Mouse (Mus musculus) left cerebral cortex, postnatal 36 days (tissue): ENCODE measurements at regions not wholly inside any gene's neighbourhood (a gene's known extent, or its start where the extent isn't known, plus 50 kb on each side); places are given as distances from the start of the nearest gene placed in this dataset.
"Not testable (repeated sequence)": the region's sequence is repeated elsewhere in the genome, so short reads cannot be mapped to it uniquely, and the experiment has no call there.

ENCODE experiments used
- DNase-seq, 2 experiments: peaks; one replicate each; pipeline ENCODE4 v3.0.0; 2021 to 2022; ENCODE audit warnings: low spot score in 2 of 2, mixed read lengths in 1 of 2
- intact Hi-C: fragments of 180-260 bp; cut with DNase I; formaldehyde crosslinking; loops from one replicate; pipeline ENCODE4 v1.15.1; 2025

DNA sequence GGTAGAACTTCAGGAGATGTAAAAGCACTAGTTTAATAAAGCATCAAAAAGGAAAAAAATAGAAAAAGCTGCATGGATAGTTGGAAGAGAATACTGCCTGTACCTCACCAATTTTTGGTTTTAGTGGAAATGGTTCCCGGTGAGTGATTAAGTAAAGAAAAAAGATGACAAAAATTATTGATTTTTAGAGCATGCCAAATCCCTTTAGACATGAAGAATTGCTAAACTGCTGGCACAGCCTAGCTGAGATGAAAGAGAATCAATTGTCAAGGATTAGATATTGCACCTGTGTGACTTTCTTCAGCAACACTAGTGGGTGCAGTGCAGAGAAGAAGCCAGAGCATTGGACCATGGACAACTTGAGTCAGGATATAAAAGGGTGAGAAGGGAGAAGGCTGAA is 348.7 kb upstream of the Cpeb2 start:
- DNase-seq = no peak
- intact Hi-C loops = no loop called here

DNA sequence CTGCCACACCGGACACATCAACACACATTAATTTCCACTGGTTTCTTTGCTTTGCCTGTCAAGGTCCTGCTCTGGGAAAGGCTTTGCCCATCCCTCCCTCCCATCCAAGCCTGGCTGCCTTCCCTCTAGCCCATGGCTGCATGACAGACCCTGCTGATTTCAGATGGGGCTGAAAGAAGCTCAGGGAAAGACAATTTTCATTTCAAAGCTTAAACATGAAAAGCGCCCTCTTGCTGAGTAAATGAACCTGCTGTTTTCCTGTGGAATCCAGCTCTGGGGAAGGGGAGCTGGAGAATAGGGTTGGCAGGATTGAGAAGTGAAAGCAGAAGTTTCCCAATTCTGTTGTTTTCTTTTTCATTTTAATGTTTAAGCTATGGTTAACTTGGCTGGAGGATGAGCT is 341.1 kb upstream of the Cpeb2 start:
- DNase-seq = no peak
- intact Hi-C loops = no loop called here

DNA sequence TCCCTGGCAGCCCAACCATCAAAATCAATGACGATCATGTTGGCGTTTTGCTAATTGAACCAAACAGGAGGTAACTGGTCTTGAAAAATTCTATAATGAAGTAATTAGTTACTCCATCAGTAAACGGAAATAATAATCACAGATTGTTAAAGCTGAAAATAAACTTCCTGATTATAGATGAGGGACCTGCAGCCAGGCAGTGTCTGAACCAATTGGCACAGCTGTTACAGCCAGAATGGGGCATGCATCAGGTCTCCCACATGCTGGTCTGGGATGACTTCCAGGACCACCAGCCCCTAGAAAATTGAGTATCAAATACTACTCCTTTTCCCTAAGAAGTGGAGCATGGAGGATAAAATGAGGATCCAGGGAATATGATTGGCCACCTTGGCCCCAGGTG is 326.8 kb upstream of the Cpeb2 start:
- DNase-seq = no peak
- intact Hi-C loops = no loop called here

DNA sequence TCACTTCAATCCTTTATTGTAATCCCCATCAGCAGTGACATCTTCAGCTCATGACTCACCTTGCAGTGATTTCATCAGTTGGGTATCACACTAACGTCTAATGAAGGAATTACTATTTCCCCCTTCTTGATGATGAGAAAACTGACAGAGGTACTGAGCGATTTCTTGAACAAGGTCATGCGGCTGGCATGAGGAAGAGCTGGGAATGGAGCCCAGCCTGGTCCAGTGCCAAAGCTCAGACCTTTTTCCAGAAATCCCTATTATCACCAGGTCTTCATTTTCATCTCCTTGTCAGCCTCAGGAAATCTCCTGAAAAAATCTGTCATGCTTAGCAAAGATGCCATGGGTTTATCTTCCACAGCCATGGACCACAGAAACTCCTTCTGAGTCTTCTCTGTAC is 313.6 kb upstream of the Cpeb2 start:
- no peak for DNase-seq
- intact Hi-C loops = no loop called here

- intact Hi-C loops = no loop called here
- DNase-seq = no peak
These were observed 300.9 kb upstream of the Cpeb2 start for GRCm38 (mm10) chr5:42932106-42932505.

- no peak for DNase-seq
- intact Hi-C loops = no loop called here
These were observed 273.6 kb upstream of the Cpeb2 start for GRCm38 (mm10) chr5:42959296-42959862.

DNA sequence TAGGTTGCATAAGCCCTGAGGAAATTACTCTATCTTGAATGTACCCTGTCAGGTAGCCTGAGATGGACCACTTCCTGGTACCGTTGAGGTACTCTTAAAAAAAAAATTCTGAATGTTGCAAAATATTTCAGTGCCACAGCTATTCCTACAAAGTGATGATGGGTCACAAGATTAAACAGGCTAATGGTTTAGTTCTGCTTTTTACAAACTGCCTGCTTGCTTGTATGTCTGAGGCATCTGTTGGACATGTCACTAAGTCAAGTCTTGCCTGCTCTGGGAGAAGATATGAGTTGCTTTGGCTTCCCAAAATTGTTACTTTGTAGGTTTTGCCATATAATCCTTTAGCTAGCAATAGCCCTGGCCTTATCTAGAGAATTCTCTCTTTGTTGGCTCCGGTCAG is 266.0 kb upstream of the Cpeb2 start:
- intact Hi-C loops, DNase-seq: not testable (repeated sequence)

GRCm38 (mm10) chr5:42969209-42969608 is 263.8 kb upstream of the Cpeb2 start:
- no peak for DNase-seq
- intact Hi-C loops = no loop called here

- intact Hi-C loops = no loop called here
- no peak for DNase-seq
These were observed 263.3 kb upstream of the Cpeb2 start for GRCm38 (mm10) chr5:42969621-42970020.

DNA sequence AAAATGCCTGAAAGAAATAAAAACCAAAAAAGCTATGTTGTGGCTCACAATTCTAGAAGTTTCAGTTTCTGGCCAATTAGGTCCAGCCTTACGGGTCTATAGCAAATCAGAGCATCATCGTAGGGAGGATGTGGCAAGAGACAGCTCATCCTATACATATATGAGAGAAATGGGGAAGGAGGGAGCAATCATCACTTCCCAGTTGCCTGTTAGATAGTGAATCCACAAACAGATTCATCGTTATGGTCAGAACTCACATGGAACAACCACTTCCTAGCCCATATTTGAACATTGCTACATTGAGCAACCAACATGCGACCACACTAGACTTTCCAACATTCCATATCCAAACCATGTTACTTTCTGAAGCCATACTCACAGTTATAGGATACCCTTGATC is 255.9 kb upstream of the Cpeb2 start:
- intact Hi-C loops = no loop called here
- DNase-seq = no peak

DNA sequence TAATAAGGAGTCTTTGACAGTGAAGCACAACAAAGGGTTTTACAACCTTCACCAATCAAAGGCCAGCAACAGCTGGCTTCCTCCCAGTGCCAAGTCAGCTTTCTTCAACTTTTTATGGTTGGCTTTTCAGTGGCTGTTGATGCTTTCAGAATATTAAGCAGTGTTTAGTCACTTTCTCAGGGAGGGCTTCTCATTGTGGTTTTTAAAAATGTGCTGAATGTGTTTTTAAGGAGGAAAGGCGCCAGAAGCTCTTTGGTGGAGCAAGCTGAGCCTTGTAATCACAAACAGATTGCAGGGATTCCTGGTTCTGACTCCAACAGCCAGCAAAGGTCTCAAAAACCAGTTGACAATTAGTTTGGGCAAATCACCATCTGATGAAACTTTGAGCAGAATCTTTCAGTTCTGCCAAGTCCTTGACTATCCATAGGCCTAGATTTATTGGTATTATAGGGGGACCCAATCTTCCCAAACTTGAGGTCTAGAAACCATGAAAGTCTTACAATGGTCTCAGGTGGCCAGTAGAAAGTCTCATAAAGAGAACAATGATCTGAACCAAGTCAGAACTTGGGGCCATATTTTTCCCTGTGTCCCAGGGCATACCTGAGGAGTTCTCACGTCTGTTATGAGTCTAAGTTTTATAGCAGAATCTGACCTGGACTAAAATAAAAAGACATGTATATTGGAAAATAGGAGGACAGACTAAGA is 251.9 kb upstream of the Cpeb2 start:
- intact Hi-C loops = no loop called here

DNA sequence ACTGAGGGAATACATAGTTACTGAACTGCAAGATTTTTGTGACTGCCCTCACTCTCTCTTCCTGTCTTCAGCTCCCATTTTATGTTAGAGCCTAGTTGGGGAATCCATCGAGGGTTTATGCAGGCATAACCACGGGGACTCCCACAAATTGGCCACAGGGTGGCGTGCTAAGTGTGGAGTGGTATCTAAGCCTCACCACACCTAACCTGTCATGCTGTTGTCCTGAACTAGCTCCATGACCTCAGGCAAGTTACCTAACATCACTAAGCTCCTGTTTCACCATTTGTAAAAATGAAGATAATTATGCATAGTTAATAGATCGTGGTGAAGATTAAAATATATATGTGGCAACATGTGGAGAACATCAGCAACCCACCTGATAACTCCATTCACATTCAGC is 246.8 kb upstream of the Cpeb2 start:
- intact Hi-C loops = no loop called here
- no peak for DNase-seq

More for the DNA sequence above, 251.9 kb upstream of the Cpeb2 start:
- no peak for DNase-seq

DNA sequence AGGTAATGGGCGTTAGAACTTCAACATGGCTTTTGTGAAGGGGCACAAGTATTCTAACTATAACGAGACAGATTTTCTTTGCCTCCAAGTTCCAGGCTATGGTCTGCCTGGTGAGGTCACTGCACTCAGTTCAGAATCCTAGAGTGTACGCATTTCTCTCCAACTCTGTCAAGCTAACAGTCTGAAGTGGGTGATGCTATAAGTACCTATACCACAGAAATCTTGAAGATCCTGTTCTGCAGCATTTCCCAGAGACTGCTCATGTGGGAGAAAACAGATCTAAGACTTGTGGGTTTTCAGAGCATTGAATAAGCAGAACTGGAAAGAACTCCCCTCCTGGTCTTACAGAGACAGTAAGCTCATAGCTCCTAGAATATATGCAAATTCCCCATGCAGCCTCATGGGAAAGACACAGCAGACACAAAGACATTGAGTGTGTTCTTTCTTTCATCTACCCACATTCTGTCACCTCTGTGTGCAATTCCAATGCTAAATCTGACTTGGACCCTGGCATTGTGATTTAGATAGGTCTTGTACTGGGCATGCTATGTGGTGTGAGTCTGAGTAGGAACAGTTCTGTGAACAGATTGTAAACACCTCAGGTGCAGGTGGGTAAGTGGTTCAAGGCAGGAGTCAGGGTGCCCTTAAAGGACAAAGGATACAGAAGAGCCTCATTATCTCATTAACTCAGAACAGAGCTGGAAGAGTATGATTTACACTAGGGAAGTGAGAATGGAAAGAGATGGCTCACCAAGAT is 245.1 kb upstream of the Cpeb2 start:
- no peak for DNase-seq
- intact Hi-C loops = no loop called here

DNA sequence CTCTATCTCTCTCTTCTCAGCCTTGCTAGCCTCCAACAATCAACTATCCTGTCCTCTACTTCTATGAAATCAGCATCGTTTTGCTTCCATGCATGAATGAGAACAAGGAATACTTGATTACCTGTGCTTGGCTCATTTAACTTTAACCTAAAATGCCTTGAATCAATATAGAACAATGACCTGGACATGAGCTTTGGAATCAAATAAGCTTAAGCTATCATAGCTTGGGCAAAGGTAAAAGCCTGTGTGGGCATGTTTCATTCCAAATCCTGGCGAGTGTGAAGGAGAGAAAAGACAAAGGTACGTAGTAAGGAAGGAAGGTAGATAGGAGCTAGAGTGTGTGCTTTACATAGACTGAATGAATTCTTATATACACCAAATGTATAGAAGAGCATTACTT is 243.7 kb upstream of the Cpeb2 start:
- DNase-seq = no peak
- intact Hi-C loops = no loop called here

DNA sequence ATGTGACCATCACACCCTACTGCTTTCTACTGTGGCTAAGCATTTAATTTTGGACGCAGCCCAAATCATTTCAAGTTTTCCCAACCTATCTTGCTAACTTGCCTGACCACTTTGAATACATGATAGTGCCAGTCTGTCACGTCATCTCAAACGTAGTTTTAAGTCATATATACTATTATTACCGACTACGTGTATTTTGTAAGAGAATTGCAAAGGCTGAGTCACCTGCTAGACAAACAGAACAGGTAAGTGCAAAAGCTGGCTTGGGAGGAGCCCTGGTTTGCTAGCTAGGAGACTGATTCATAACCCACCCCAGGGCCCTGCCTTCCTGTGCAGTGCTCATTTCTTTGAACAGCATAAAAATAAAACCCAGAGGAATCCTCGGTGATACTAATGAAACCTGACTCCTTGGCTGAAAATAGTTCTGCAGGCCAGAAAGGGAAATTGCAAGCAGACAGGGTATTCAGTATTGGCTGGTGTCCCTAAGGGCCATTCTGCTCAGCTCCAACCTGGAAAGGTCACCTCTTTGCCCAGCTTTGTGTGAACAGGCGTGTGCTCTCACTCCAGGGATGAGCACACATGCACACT is 208.9 kb upstream of the Cpeb2 start:
- no peak for DNase-seq
- intact Hi-C loops = no loop called here

DNA sequence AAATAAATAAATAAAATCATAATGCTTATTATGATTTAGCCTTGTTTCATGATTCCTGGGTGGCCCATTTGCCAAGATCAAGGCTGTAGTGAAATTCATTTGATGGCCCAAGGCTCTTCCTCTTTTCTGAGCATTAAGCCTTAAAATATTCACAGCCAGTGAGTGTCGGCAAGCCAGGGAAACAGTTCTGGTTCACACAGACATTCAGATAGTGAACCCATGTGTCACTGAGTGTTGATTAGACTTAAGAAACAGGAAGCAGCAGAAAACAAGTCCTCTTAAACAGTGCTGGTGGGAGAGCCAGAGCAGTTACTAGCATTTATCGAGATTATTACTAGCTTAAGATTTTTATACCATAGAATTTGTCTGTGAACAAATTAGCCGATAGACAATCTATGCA is 201.7 kb upstream of the Cpeb2 start:
- no peak for DNase-seq
- intact Hi-C loops = no loop called here

DNA sequence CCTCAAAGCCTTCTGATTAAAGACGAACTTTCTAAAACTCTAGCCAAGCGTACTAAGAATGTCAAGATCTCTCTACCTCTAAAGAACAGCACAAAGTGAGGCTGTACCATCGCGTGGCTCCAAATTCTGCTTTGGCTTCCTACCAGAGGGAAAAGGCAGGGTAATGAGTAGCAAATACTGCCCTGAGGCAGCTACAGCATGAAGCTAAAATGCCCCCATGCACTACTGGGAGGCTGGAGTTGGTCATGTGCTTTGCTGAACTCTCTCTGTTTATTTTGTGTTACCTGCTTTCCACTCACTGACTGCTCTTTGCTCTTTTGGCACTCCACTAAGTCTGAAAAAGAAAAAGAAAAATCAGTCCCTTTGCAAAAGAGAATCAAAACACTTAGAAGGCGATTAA is 201.1 kb upstream of the Cpeb2 start:
- DNase-seq = no peak
- intact Hi-C loops = no loop called here

GRCm38 (mm10) chr5:43034421-43034820 is 198.5 kb upstream of the Cpeb2 start:
- intact Hi-C loops = no loop called here
- DNase-seq = no peak

GRCm38 (mm10) chr5:43037592-43037991 is 195.4 kb upstream of the Cpeb2 start:
- DNase-seq = no peak
- intact Hi-C loops = no loop called here

- intact Hi-C loops = no loop called here
- DNase-seq = no peak
These were observed 193.4 kb upstream of the Cpeb2 start for GRCm38 (mm10) chr5:43039525-43039924.

GRCm38 (mm10) chr5:43042585-43042984 is 190.4 kb upstream of the Cpeb2 start:
- intact Hi-C loops = no loop called here
- DNase-seq = no peak
